Mouse (Mus musculus): Measurements from ENCODE around the gene Esrrg. TPM values are rescaled to one million over a fixed set of nuclear protein-coding genes. Genes with fewer than 3 reads are reported as not detected.

Esrrg gene
- total and polyA plus RNA-seq, 3 experiments: not detected

- Histone ChIP-seq H3K4me3 (replicated peaks in 1 of 3; ENCODE audit: low read depth in 2 of 3, low read length in 2 of 3, poor library complexity in 1 of 3) (no peak overlapping the region), H3K27me3 (replicated peaks) (no peaks in the 10 kb centered on the region), H3K79me2 (replicated peaks; ENCODE audit: control insufficient read depth, extremely low read depth, insufficient read depth, poor library complexity, severe bottlenecking) (no peaks in the 10 kb centered on the region), H3K9me3 (replicated peaks; ENCODE audit: low read length) (peaks cover 52% of the 10 kb centered on the region), H3K27ac (ENCODE audit: insufficient read depth, low read depth) (no peak overlapping the region), H3K4me1 (ENCODE audit: control insufficient read depth in 1 of 2, insufficient read depth in 2 of 2) (no peaks in the 10 kb centered on the region), H3K4me2 (ENCODE audit: insufficient read depth, low read depth, poor library complexity, severe bottlenecking) (no peak overlapping the region), H3K9ac (ENCODE audit: insufficient read depth, low read depth) (no peak overlapping the region), H3K36me3 (replicated peaks in 1 of 2; ENCODE audit: control insufficient read depth in 1 of 2, insufficient read depth in 1 of 2, low read length in 1 of 2) (no peaks in the 10 kb centered on the region)
- in situ Hi-C loops (cut with MboI; ENCODE audit: low pct_ligation_motif_present, low pct_unique_long_range_greater_than_20kb, low sequenced_read_pairs) (no loop called here), dilution Hi-C loops (cut with MboI; ENCODE audit: extremely low pct_ligation_motif_present, extremely low pct_unique_long_range_greater_than_20kb, low sequenced_read_pairs) (no loop called here)
- DNase-seq (ENCODE audit: extremely low read depth): no peak
- no peak for TF ChIP-seq ELF1 (IDR thresholded peaks at IDR 0.05; ENCODE audit: low read depth, low read length)
- no peak for TF ChIP-seq PAX5 (IDR thresholded peaks at IDR 0.05; ENCODE audit: low read length)
- no peak for TF ChIP-seq POLR2A (IDR thresholded peaks at IDR 0.05; ENCODE audit: low read depth, low read length)
- TF ChIP-seq MAFK (IDR thresholded peaks at IDR 0.05; ENCODE audit: insufficient replicate concordance, low read length): no peak
- no peak for TF ChIP-seq EP300 (IDR thresholded peaks at IDR 0.05; ENCODE audit: low read length)
Observed at GRCm38 (mm10) chr1:187854148-187854547, 245.6 kb downstream of the Esrrg start.

- in situ Hi-C loops (cut with MboI; ENCODE audit: low pct_ligation_motif_present, low pct_unique_long_range_greater_than_20kb, low sequenced_read_pairs) (no loop called here), dilution Hi-C loops (cut with MboI; ENCODE audit: extremely low pct_ligation_motif_present, extremely low pct_unique_long_range_greater_than_20kb, low sequenced_read_pairs) (no loop called here)
- no peaks in the 10 kb centered on the region for H3K27me3 ChIP-seq (replicated peaks)
- H3K36me3 ChIP-seq (replicated peaks in 1 of 2; ENCODE audit: control insufficient read depth in 1 of 2, insufficient read depth in 1 of 2, low read length in 1 of 2): no peaks in the 10 kb centered on the region
- TF ChIP-seq RCOR1 (conservative IDR thresholded peaks at IDR 0.05; ENCODE audit: low read depth, low read length): no peak
- no peaks in the 10 kb centered on the region for H3K79me2 ChIP-seq (replicated peaks; ENCODE audit: control insufficient read depth, extremely low read depth, insufficient read depth, poor library complexity, severe bottlenecking)
- no peak overlapping the region for H3K4me2 ChIP-seq (ENCODE audit: insufficient read depth, low read depth, poor library complexity, severe bottlenecking)
- H3K27ac ChIP-seq (ENCODE audit: insufficient read depth, low read depth): no peak overlapping the region
- DNase-seq (ENCODE audit: extremely low read depth): no peak
- peaks cover 71% of the 10 kb centered on the region for H3K9me3 ChIP-seq (replicated peaks; ENCODE audit: low read length)
- H3K4me3 ChIP-seq (replicated peaks in 1 of 3; ENCODE audit: low read depth in 2 of 3, low read length in 2 of 3, poor library complexity in 1 of 3): no peak overlapping the region
- H3K4me1 ChIP-seq (ENCODE audit: control insufficient read depth in 1 of 2, insufficient read depth in 2 of 2): no peaks in the 10 kb centered on the region
- no peak overlapping the region for H3K9ac ChIP-seq (ENCODE audit: insufficient read depth, low read depth)
Observed at GRCm38 (mm10) chr1:187862339-187862738, 253.7 kb downstream of the Esrrg start.

GRCm38 (mm10) chr1:187868427-187868826 lies 259.8 kb downstream of the Esrrg start:
- Histone ChIP-seq H3K36me3 (replicated peaks in 1 of 2; ENCODE audit: control insufficient read depth in 1 of 2, insufficient read depth in 1 of 2, low read length in 1 of 2) (no peaks in the 10 kb centered on the region), H3K27me3 (replicated peaks) (no peaks in the 10 kb centered on the region), H3K27ac (ENCODE audit: insufficient read depth, low read depth) (no peak overlapping the region), H3K4me2 (ENCODE audit: insufficient read depth, low read depth, poor library complexity, severe bottlenecking) (no peak overlapping the region), H3K4me1 (ENCODE audit: control insufficient read depth in 1 of 2, insufficient read depth in 2 of 2) (no peaks in the 10 kb centered on the region), H3K9me3 (replicated peaks; ENCODE audit: low read length) (peaks cover 59% of the 10 kb centered on the region), H3K79me2 (replicated peaks; ENCODE audit: control insufficient read depth, extremely low read depth, insufficient read depth, poor library complexity, severe bottlenecking) (no peaks in the 10 kb centered on the region), H3K9ac (ENCODE audit: insufficient read depth, low read depth) (no peak overlapping the region), H3K4me3 (replicated peaks in 1 of 3; ENCODE audit: low read depth in 2 of 3, low read length in 2 of 3, poor library complexity in 1 of 3) (no peak overlapping the region)
- no peak for DNase-seq (ENCODE audit: extremely low read depth)
- no peak for TF ChIP-seq ZNF384 (IDR thresholded peaks at IDR 0.05; ENCODE audit: low read depth, low read length)
- no peak for TF ChIP-seq RCOR1 (conservative IDR thresholded peaks at IDR 0.05; ENCODE audit: low read depth, low read length)
- no peak for TF ChIP-seq SMC3 (IDR thresholded peaks at IDR 0.05; ENCODE audit: low read depth, low read length)
- no peak for TF ChIP-seq KAT2A (IDR thresholded peaks at IDR 0.05; ENCODE audit: insufficient replicate concordance, low read length)
- TF ChIP-seq MAX (IDR thresholded peaks at IDR 0.05; ENCODE audit: low read length): no peak
- no peak for TF ChIP-seq TBP (conservative IDR thresholded peaks at IDR 0.05; ENCODE audit: low read depth, low read length)
- no peak for TF ChIP-seq GABPA (IDR thresholded peaks at IDR 0.05; ENCODE audit: insufficient replicate concordance, low read depth, low read length)
- TF ChIP-seq UBTF (IDR thresholded peaks at IDR 0.05; ENCODE audit: low read depth, low read length): no peak
- no peak for TF ChIP-seq ELF1 (IDR thresholded peaks at IDR 0.05; ENCODE audit: low read depth, low read length)
- TF ChIP-seq SIN3A (IDR thresholded peaks at IDR 0.05; ENCODE audit: low read length): no peak
- no peak for TF ChIP-seq ZKSCAN1 (IDR thresholded peaks at IDR 0.05; ENCODE audit: borderline replicate concordance, low read depth, low read length)
- TF ChIP-seq MEF2A (IDR thresholded peaks at IDR 0.05; ENCODE audit: borderline replicate concordance, low read depth, low read length): no peak
- no peak for TF ChIP-seq ZC3H11A (IDR thresholded peaks at IDR 0.05; ENCODE audit: low read depth, low read length)
- no peak for TF ChIP-seq JUND (conservative IDR thresholded peaks at IDR 0.05; ENCODE audit: low read depth, low read length)
- in situ Hi-C loops (cut with MboI; ENCODE audit: low pct_ligation_motif_present, low pct_unique_long_range_greater_than_20kb, low sequenced_read_pairs) (no loop called here), dilution Hi-C loops (cut with MboI; ENCODE audit: extremely low pct_ligation_motif_present, extremely low pct_unique_long_range_greater_than_20kb, low sequenced_read_pairs) (no loop called here)
